Mouse (Mus musculus) testis, adult 2 months (tissue): Measurements from ENCODE around the gene Dok1. TPM values are rescaled to one million over a fixed set of nuclear protein-coding genes. Genes with fewer than 3 reads are reported as not detected.

Experiments used
- H3K27ac ChIP-seq: fragments of 200-500 bp; 2 replicates; pipeline ENCODE4 v1.5.1; 2012; ENCODE audit warnings: low read depth, low read length; ENCODE audit not compliant: control insufficient read depth, insufficient read depth
- H3K27me3 ChIP-seq: fragments of 200-500 bp; 2 replicates; pipeline ENCODE4 v1.6.1; 2012; ENCODE audit warnings: mild to moderate bottlenecking, low read length, moderate library complexity; ENCODE audit not compliant: control insufficient read depth, insufficient read depth
- H3K36me3 ChIP-seq: fragments of 200-500 bp; 2 replicates; pipeline ENCODE4 v1.6.1; 2012; ENCODE audit warnings: mild to moderate bottlenecking, low read length; ENCODE audit not compliant: control insufficient read depth, insufficient read depth
- H3K4me1 ChIP-seq: fragments of 200-500 bp; 2 replicates; pipeline ENCODE4 v1.6.1; 2012; ENCODE audit warnings: low read length; ENCODE audit not compliant: control insufficient read depth, insufficient read depth
- H3K4me3 ChIP-seq: fragments of 200-500 bp; 2 replicates; pipeline ENCODE4 v1.5.1; 2012; ENCODE audit warnings: low read depth, mild to moderate bottlenecking, low read length, moderate library complexity, mixed read lengths; ENCODE audit not compliant: control insufficient read depth
- CTCF ChIP-seq: fragments of 200-500 bp; IDR thresholded peaks from 2 replicates; pipeline ENCODE4 v1.5.1; 2012; ENCODE audit warnings: low read depth, mild to moderate bottlenecking, inconsistent platforms, low read length, moderate library complexity; ENCODE audit not compliant: control insufficient read depth, insufficient read depth, insufficient replicate concordance
- POLR2A ChIP-seq: fragments of 200-500 bp; IDR thresholded peaks from 2 replicates; pipeline ENCODE4 v1.6.1; 2012; ENCODE audit warnings: low read depth, mild to moderate bottlenecking, inconsistent platforms, low read length, moderate library complexity; ENCODE audit not compliant: control insufficient read depth
- polyA plus RNA-seq: library from polyadenylated mRNA; depleted of rRNA; stranded (reverse); fragments of >200 nt; gene quantifications from 2 replicates; pipeline ENCODE4 v1.2.3, GENCODE M21; 2012

Dok1 gene
- polyA plus RNA-seq, 1 experiment: 1.0 TPM

- Histone ChIP-seq H3K27me3 (peaks cover 3% of the 10 kb centered on the region; the same call in 1 of the 2 replicates), H3K4me3 (peak overlapping the region; percentile 9; the same call in 1 of the 2 replicates), H3K36me3 (no peaks in the 10 kb centered on the region), H3K4me1 (peaks cover 12% of the 10 kb centered on the region), H3K27ac (no peak overlapping the region)
- no peak for TF ChIP-seq POLR2A
- no peak for TF ChIP-seq CTCF
Measured at GRCm38 (mm10) chr6:83070311-83071219, 37.3 kb upstream of the Dok1 start.

GRCm38 (mm10) chr6:83070247-83070310, 36.8 kb upstream of the Dok1 start, which contains the start of gene Tlx2:
Tlx2 (minus strand) TSS chr6:83070293.
- Histone ChIP-seq H3K27me3 (peaks cover 3% of the 10 kb centered on the region; the same call in 1 of the 2 replicates), H3K4me3 (peak within 1 kb of the TSS; percentile 9; the same call in 1 of the 2 replicates), H3K27ac (no peak within 1 kb of the TSS), H3K4me1 (peaks cover 12% of the 10 kb centered on the region), H3K36me3 (no peaks in the 10 kb centered on the region)
- no peak for TF ChIP-seq POLR2A
- TF ChIP-seq CTCF: no peak

GRCm38 (mm10) chr6:83069488-83070246, 36.4 kb upstream of the Dok1 start:
- H3K4me3 ChIP-seq: peak overlapping the region; percentile 6; the same call in 1 of the 2 replicates
- no peak overlapping the region for H3K27ac ChIP-seq
- H3K36me3 ChIP-seq: no peaks in the 10 kb centered on the region
- TF ChIP-seq POLR2A (no peak), CTCF (no peak)
- peaks cover 12% of the 10 kb centered on the region for H3K4me1 ChIP-seq
- H3K27me3 ChIP-seq: peaks cover 3% of the 10 kb centered on the region; the same call in 1 of the 2 replicates

- TF ChIP-seq POLR2A (no peak), CTCF (no peak)
- H3K4me1 ChIP-seq: peaks cover 12% of the 10 kb centered on the region
- no peak overlapping the region for H3K27ac ChIP-seq
- peaks cover 3% of the 10 kb centered on the region; the same call in 1 of the 2 replicates for H3K27me3 ChIP-seq
- H3K4me3 ChIP-seq: no peak overlapping the region; the same call in 1 of the 2 replicates
- no peaks in the 10 kb centered on the region for H3K36me3 ChIP-seq
Measured at GRCm38 (mm10) chr6:83068706-83069487, 35.6 kb upstream of the Dok1 start.

- Histone ChIP-seq H3K36me3 (no peaks in the 10 kb centered on the region), H3K4me1 (peaks cover 12% of the 10 kb centered on the region), H3K27me3 (peaks cover 3% of the 10 kb centered on the region; the same call in 1 of the 2 replicates), H3K27ac (no peak overlapping the region), H3K4me3 (no peak overlapping the region)
- TF ChIP-seq POLR2A (no peak), CTCF (no peak)
Measured at GRCm38 (mm10) chr6:83068221-83068620, 35.0 kb upstream of the Dok1 start.

GRCm38 (mm10) chr6:83066441-83066840, 33.2 kb upstream of the Dok1 start:
- peaks cover 11% of the 10 kb centered on the region for H3K4me1 ChIP-seq
- no peak overlapping the region for H3K4me3 ChIP-seq
- H3K27me3 ChIP-seq: peaks cover 3% of the 10 kb centered on the region; the same call in 1 of the 2 replicates
- H3K36me3 ChIP-seq: no peaks in the 10 kb centered on the region
- H3K27ac ChIP-seq: no peak overlapping the region
- TF ChIP-seq POLR2A: no peak

GRCm38 (mm10) chr6:83065995-83066394, 32.7 kb upstream of the Dok1 start:
- Histone ChIP-seq H3K4me1 (peaks cover 9% of the 10 kb centered on the region), H3K27me3 (peaks cover 2% of the 10 kb centered on the region; the same call in 1 of the 2 replicates), H3K36me3 (no peaks in the 10 kb centered on the region), H3K27ac (no peak overlapping the region), H3K4me3 (no peak overlapping the region)
- TF ChIP-seq POLR2A: no peak
- TF ChIP-seq CTCF: no peak
